Mouse (Mus musculus) gastrocnemius, postnatal 14 days (tissue): Measurements from ENCODE around the gene Id4. TPM values are rescaled to one million over a fixed set of nuclear protein-coding genes. Genes with fewer than 3 reads are reported as not detected.

Source experiments
- DNase-seq: peaks from one replicate; pipeline ENCODE4 v3.0.0; 2021; ENCODE audit warnings: mixed read lengths
- intact Hi-C: fragments of 180-260 bp; cut with DNase I; formaldehyde crosslinking; loops from one replicate; pipeline ENCODE4 v1.15.1; 2025; ENCODE audit warnings: low total_unique reads
- total RNA-seq, 2 experiments: library from RNA; stranded (reverse); gene quantifications; 2 replicates each; pipeline ENCODE4 v1.2.3; 2021

Id4 gene
- total RNA-seq, 2 experiments from 2014 or later, result 1.3 to 2.7 TPM

GRCm38 (mm10) chr13:48284918-48285693 is 24.1 kb downstream of the Id4 start:
- DNase-seq, result no peak
- intact Hi-C loops, result loop anchor here (10.0 kb wide), 1 partner anchor 710 kb away; no protein-coding TSS in a partner anchor

GRCm38 (mm10) chr13:48290427-48290826 is 29.4 kb downstream of the Id4 start:
- no peak for DNase-seq
- intact Hi-C loops, result no loop called here

- intact Hi-C loops, result no loop called here
- peak; percentile 28 for DNase-seq
Measured at GRCm38 (mm10) chr13:48314500-48314899, 53.5 kb downstream of the Id4 start.
